Comparison of ENCODE assay signal across 12 mouse cellular contexts in genomic region chr5:123148073-123148722, GRCm38 (mm10). TPM values are rescaled to one million over a fixed set of nuclear protein-coding genes. Genes with fewer than 3 reads are reported as not detected.
DNase-seq lines count a peak whose midpoint lies in the region; ATAC-seq and TF ChIP-seq lines count a peak whose summit lies in the region.
"Had no signal": no experiment of that assay in that cellular context is flagged by ENCODE, and none has a peak within 500 bp of the region (broad histone marks: within the 10 kb centered on the region; RNA-seq: fewer than 3 reads in every experiment).

No protein-coding gene starts in this region.

- TF ChIP-seq EP300 in liver, postnatal 0 days (IDR thresholded peaks at IDR 0.05; ENCODE audit: low read depth) = no peak

- peaks cover 79% of the 10 kb centered on the region for H3K36me3 ChIP-seq in lung, embryonic 14.5 days (ENCODE audit: insufficient read depth)
- peaks cover 89% of the 10 kb centered on the region for H3K36me3 ChIP-seq in embryonic facial prominence, embryonic 10.5 days (replicated peaks)
- peaks cover 68% of the 10 kb centered on the region for H3K36me3 ChIP-seq in liver, postnatal 0 days (replicated peaks; ENCODE audit: insufficient read depth, low read length)

- H3K27me3 ChIP-seq in lung, embryonic 14.5 days (ENCODE audit: insufficient read depth, low read length) = no peaks in the 10 kb centered on the region
- H3K27me3 ChIP-seq in embryonic facial prominence, embryonic 10.5 days (replicated peaks; ENCODE audit: low read depth, poor library complexity, severe bottlenecking) = no peaks in the 10 kb centered on the region
- no peaks in the 10 kb centered on the region for H3K27me3 ChIP-seq in liver, postnatal 0 days (ENCODE audit: insufficient read depth, low read length)

- H3K27ac ChIP-seq in lung, embryonic 14.5 days (ENCODE audit: low read depth) = no peak overlapping the region
- no peak overlapping the region for H3K27ac ChIP-seq in embryonic facial prominence, embryonic 10.5 days (replicated peaks)
- H3K27ac ChIP-seq in liver, postnatal 0 days (ENCODE audit: low read depth) = no peak overlapping the region; the same call in 1 of the 2 replicates

- TF ChIP-seq CTCF in lung, embryonic 14.5 days (IDR thresholded peaks at IDR 0.05; ENCODE audit: low read depth) = no peak
- no peak for TF ChIP-seq CTCF in lung, adult 2 months (IDR thresholded peaks at IDR 0.05; ENCODE audit: insufficient read depth, low read length)
- no peak for TF ChIP-seq CTCF in liver, postnatal 0 days (IDR thresholded peaks at IDR 0.05; ENCODE audit: low read depth)

- ATAC-seq in cerebellum, adult (ENCODE audit: insufficient number of reproducible peaks, low FRiP score, low TSS enrichment) = no peak
- no peak for ATAC-seq in lung, embryonic 14.5 days (ENCODE audit: insufficient read depth)
- no peak for ATAC-seq in liver, postnatal 0 days

- peaks cover 23% of the 10 kb centered on the region for H3K4me1 ChIP-seq in lung, embryonic 14.5 days (ENCODE audit: insufficient read depth)
- peaks cover 19% of the 10 kb centered on the region for H3K4me1 ChIP-seq in lung, adult 2 months (ENCODE audit: control insufficient read depth, insufficient read depth, low read length)
- peaks cover 79% of the 10 kb centered on the region for H3K4me1 ChIP-seq in embryonic facial prominence, embryonic 10.5 days
- peaks cover 64% of the 10 kb centered on the region for H3K4me1 ChIP-seq in liver, postnatal 0 days (ENCODE audit: insufficient read depth)

- H3K4me3 ChIP-seq in lung, embryonic 14.5 days (ENCODE audit: low read depth, low read length) = no peak overlapping the region
- no peak overlapping the region for H3K4me3 ChIP-seq in lung, adult 2 months (replicated peaks; ENCODE audit: extremely low read depth, low read depth, low read length)
- peak overlapping the region; percentile 21; the same call in 1 of the 2 replicates for H3K4me3 ChIP-seq in embryonic facial prominence, embryonic 10.5 days
- no peak overlapping the region for H3K4me3 ChIP-seq in liver, postnatal 0 days (ENCODE audit: low read depth, low read length)

- H3K9me3 ChIP-seq in lung, embryonic 14.5 days (ENCODE audit: low read depth, low read length) = no peaks in the 10 kb centered on the region
- no peaks in the 10 kb centered on the region for H3K9me3 ChIP-seq in embryonic facial prominence, embryonic 10.5 days
- H3K9me3 ChIP-seq in liver, postnatal 0 days (ENCODE audit: low read length) = no peaks in the 10 kb centered on the region

- TF ChIP-seq POLR2A in lung, adult 2 months (IDR thresholded peaks at IDR 0.05; ENCODE audit: borderline replicate concordance, extremely low read depth, low read depth, low read length) = no peak

- DNase-seq in cerebellum, adult 11-12 months = peak; percentile 64
- no peak for DNase-seq in lung, embryonic 14.5 days
- no peak for DNase-seq in lung, adult 2 months
- DNase-seq in embryonic facial prominence, embryonic 10.5 days (ENCODE audit: low spot score) = no peak
- DNase-seq in liver, postnatal 0 days = no peak
- DNase-seq in layer of hippocampus, adult 9-10 months (ENCODE audit: low spot score) = no peak
- no peak for DNase-seq in kidney, adult 8-10 months
- DNase-seq: adrenal gland, postnatal 25 days; heart, postnatal 36 days; kidney, postnatal 10 days; thymus, postnatal 4 days had no signal

- H3K4me2 ChIP-seq in lung, embryonic 14.5 days = peak overlapping the region; percentile 5; the same call in 1 of the 2 replicates
- H3K4me2 ChIP-seq in liver, postnatal 0 days (ENCODE audit: low read depth, low read length) = 0 out of 2 replicates have a peak overlapping the region, but pooled peaks have one; percentile 83

- H3K9ac ChIP-seq in lung, embryonic 14.5 days = no peak overlapping the region; the same call in 1 of the 2 replicates
- H3K9ac ChIP-seq in liver, postnatal 0 days (replicated peaks) = no peak overlapping the region

- 78% methylated on average over 25 of the region's 25 CpGs for WGBS in lung, embryonic 14.5 days
- WGBS in lung, adult 2 months = 83% methylated on average over 25 of the region's 25 CpGs
- WGBS in embryonic facial prominence, embryonic 10.5 days = 88% methylated on average over 25 of the region's 25 CpGs
- WGBS in liver, postnatal 0 days (ENCODE audit: insufficient replicate concordance) = 88% methylated on average over 20 of the region's 25 CpGs

RNA-seq across cellular contexts. Expression of gene Setd1b, which starts 6.2 kb away (rescaled TPM):
- polyA plus RNA-seq in lung, embryonic 14.5 days (2014; fragmentation: Nextera tagmentation; extraction: Ambion mirVana) = 11.5 and 12.1 TPM in 2 replicates
- polyA plus RNA-seq in lung, adult 2 months (2012; rRNA removed) = 12.9 and 15.2 TPM in 2 replicates
- 8.1 TPM in 2 replicates for polyA plus RNA-seq in embryonic facial prominence, embryonic 10.5 days (2016; fragmentation: Nextera tagmentation; extraction: Ambion mirVana)
- polyA plus RNA-seq in liver, postnatal 0 days (2015; fragmentation: Nextera tagmentation; extraction: Ambion mirVana) = 3.6 and 4.3 TPM in 2 replicates

RNA-seq across cellular contexts. Expression of gene Rhof, which starts 15.7 kb away (rescaled TPM):
- 2.4 and 2.5 TPM in 2 replicates for polyA plus RNA-seq in lung, embryonic 14.5 days (2014; fragmentation: Nextera tagmentation; extraction: Ambion mirVana)
- polyA plus RNA-seq in lung, adult 2 months (2012; rRNA removed) = 10.0 and 10.8 TPM in 2 replicates
- 1.2 and 2.2 TPM in 2 replicates for polyA plus RNA-seq in embryonic facial prominence, embryonic 10.5 days (2016; fragmentation: Nextera tagmentation; extraction: Ambion mirVana)
- polyA plus RNA-seq in liver, postnatal 0 days (2015; fragmentation: Nextera tagmentation; extraction: Ambion mirVana) = 2.1 and 2.4 TPM in 2 replicates

RNA-seq across cellular contexts. Expression of gene Psmd9, which starts 21.0 kb away (rescaled TPM):
- 70.9 and 81.7 TPM in 2 replicates for polyA plus RNA-seq in lung, embryonic 14.5 days (2014; fragmentation: Nextera tagmentation; extraction: Ambion mirVana)
- polyA plus RNA-seq in lung, adult 2 months (2012; rRNA removed) = 19.3 and 21.5 TPM in 2 replicates
- 79.1 and 89.3 TPM in 2 replicates for polyA plus RNA-seq in embryonic facial prominence, embryonic 10.5 days (2016; fragmentation: Nextera tagmentation; extraction: Ambion mirVana)
- 116 and 120 TPM in 2 replicates for polyA plus RNA-seq in liver, postnatal 0 days (2015; fragmentation: Nextera tagmentation; extraction: Ambion mirVana)

RNA-seq across cellular contexts. Expression of gene Hpd, which starts 34.3 kb away (rescaled TPM):
- polyA plus RNA-seq in lung, embryonic 14.5 days (2014; fragmentation: Nextera tagmentation; extraction: Ambion mirVana) = not detected in 2 replicates
- 1.4 and 2.2 TPM in 2 replicates for polyA plus RNA-seq in lung, adult 2 months (2012; rRNA removed)
- polyA plus RNA-seq in embryonic facial prominence, embryonic 10.5 days (2016; fragmentation: Nextera tagmentation; extraction: Ambion mirVana) = not detected in 2 replicates
- 638 and 713 TPM in 2 replicates for polyA plus RNA-seq in liver, postnatal 0 days (2015; fragmentation: Nextera tagmentation; extraction: Ambion mirVana)
